Mouse (Mus musculus) bone marrow, adult 2 months (tissue): ENCODE data around the gene Chn2. TPM values are rescaled to one million over a fixed set of nuclear protein-coding genes. Genes with fewer than 3 reads are reported as not detected.

Experiments used
- H3K27ac ChIP-seq: fragments of 200-500 bp; 2 replicates; pipeline ENCODE4 v1.5.1; 2012; ENCODE audit warnings: low read depth, mild to moderate bottlenecking, control low read depth, inconsistent platforms, low read length; ENCODE audit not compliant: control insufficient read depth, poor library complexity, insufficient read depth
- H3K4me1 ChIP-seq: fragments of 200-500 bp; 2 replicates; pipeline ENCODE4 v1.6.1; 2011; ENCODE audit warnings: low read length; ENCODE audit not compliant: control insufficient read depth, insufficient read depth
- H3K4me3 ChIP-seq: fragments of 200-500 bp; replicated peaks from 2 replicates; pipeline ENCODE3; 2011; ENCODE audit warnings: mild to moderate bottlenecking, low read depth, low read length, control low read depth; ENCODE audit not compliant: control insufficient read depth
- CTCF ChIP-seq: fragments of 200-500 bp; IDR thresholded peaks from 2 replicates; pipeline ENCODE4 v1.5.1; 2011; ENCODE audit warnings: low read length, control low read depth; ENCODE audit not compliant: control insufficient read depth, insufficient read depth
- POLR2A ChIP-seq: fragments of 200-500 bp; IDR thresholded peaks from 2 replicates; pipeline ENCODE4 v1.6.1; 2011; ENCODE audit warnings: low read depth, mild to moderate bottlenecking, control low read depth, low read length, borderline replicate concordance; ENCODE audit not compliant: control insufficient read depth
- WGBS: fragments of 180-500 bp; shearing (Covaris S2); methylation state at CpG from one replicate; pipeline ENCODE4 v1.1.7; 2018; 5-methylcytosine and 5-hydroxymethylcytosine counted together
- polyA plus RNA-seq: library from polyadenylated mRNA; stranded (reverse); fragments of >200 nt; gene quantifications from 2 replicates; pipeline ENCODE4 v1.2.4, GENCODE M21; 2011; ENCODE audit warnings: low replicate concordance; ENCODE audit not compliant: missing spikeins, insufficient read depth, insufficient read length

Chn2 gene
- polyA plus RNA-seq, 1 experiment = 7.3 TPM

DNA sequence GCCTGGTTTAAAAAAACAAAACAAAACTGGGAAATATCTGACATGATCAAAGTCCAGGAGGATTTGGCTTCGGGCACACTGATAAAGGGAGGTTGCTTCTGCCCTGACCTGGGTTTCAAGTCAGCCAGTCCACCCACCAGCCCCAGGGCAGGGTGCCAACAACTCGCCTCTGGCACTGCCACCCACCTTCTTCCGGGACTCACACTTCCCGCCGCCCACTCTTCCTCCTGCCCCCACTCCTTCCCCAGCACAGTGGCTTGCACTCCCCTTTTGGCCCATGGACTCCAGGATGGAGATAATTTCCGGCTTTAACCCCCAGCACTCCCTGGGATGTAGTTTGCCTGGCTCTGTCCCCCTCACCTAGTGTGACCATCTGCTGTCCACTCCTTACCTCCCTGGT is 31.4 kb downstream of the Chn2 start:
- 30% methylated on average over 6 of the region's 6 CpGs for WGBS
- no peak overlapping the region for H3K27ac ChIP-seq
- H3K4me1 ChIP-seq = peaks cover 1% of the 10 kb centered on the region; the same call in 1 of the 2 replicates
- TF ChIP-seq CTCF = no peak
- TF ChIP-seq POLR2A = no peak
- no peak overlapping the region for H3K4me3 ChIP-seq

GRCm38 (mm10) chr6:54071478-54071877 is 32.1 kb downstream of the Chn2 start:
- WGBS = 83% methylated on average over 4 of the region's 4 CpGs
- no peak overlapping the region for H3K27ac ChIP-seq

GRCm38 (mm10) chr6:54074454-54074853 is 35.1 kb downstream of the Chn2 start:
- 84% methylated on average over 4 of the region's 4 CpGs for WGBS
- Histone ChIP-seq H3K4me1 (peaks cover under 1% of the 10 kb centered on the region; the same call in 1 of the 2 replicates), H3K4me3 (no peak overlapping the region), H3K27ac (no peak overlapping the region)
- TF ChIP-seq CTCF (no peak), POLR2A (no peak)

More at GRCm38 (mm10) chr6:54071478-54071877, 32.1 kb downstream of the Chn2 start:
- TF ChIP-seq CTCF (no peak), POLR2A (no peak)
- H3K4me1 ChIP-seq = peaks cover 1% of the 10 kb centered on the region; the same call in 1 of the 2 replicates
- H3K4me3 ChIP-seq = no peak overlapping the region

DNA sequence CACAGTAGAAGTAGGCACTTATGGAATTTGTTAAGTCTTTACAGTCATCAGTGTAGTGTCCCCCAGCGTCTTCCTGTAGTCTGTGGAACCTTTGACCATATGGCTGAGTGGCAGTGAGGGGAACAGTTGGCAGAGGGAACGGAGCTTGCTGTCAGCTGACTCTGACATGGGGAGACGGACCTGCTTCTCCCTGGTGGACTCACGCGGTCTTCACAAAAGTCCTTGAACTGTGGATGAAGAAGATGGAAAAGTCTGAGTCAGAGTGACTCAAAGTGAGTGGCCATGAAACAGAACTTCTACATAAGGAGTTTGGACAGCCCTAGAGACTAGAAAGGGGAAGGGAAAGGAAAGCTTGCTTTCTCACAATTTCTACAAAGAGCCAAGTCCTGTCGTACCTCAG is 36.1 kb downstream of the Chn2 start:
- Histone ChIP-seq H3K4me1 (no peaks in the 10 kb centered on the region; the same call in 1 of the 2 replicates), H3K27ac (no peak overlapping the region), H3K4me3 (no peak overlapping the region)
- TF ChIP-seq POLR2A = no peak
- no peak for TF ChIP-seq CTCF
- WGBS = 75% methylated on average over 6 of the region's 6 CpGs

GRCm38 (mm10) chr6:54076625-54077024 is 37.3 kb downstream of the Chn2 start:
- H3K27ac ChIP-seq = no peak overlapping the region
- TF ChIP-seq CTCF (no peak), POLR2A (no peak)
- peaks cover 1% of the 10 kb centered on the region; the same call in 1 of the 2 replicates for H3K4me1 ChIP-seq
- no peak overlapping the region for H3K4me3 ChIP-seq
- WGBS = 70% methylated on average over 5 of the region's 5 CpGs

- H3K4me3 ChIP-seq = no peak overlapping the region
- H3K4me1 ChIP-seq = peaks cover 4% of the 10 kb centered on the region
- WGBS = 0% methylated on average over 2 of the region's 2 CpGs
- TF ChIP-seq CTCF = no peak
- TF ChIP-seq POLR2A = no peak
- H3K27ac ChIP-seq = no peak overlapping the region
These were observed 38.9 kb downstream of the Chn2 start for GRCm38 (mm10) chr6:54078269-54078668.

DNA sequence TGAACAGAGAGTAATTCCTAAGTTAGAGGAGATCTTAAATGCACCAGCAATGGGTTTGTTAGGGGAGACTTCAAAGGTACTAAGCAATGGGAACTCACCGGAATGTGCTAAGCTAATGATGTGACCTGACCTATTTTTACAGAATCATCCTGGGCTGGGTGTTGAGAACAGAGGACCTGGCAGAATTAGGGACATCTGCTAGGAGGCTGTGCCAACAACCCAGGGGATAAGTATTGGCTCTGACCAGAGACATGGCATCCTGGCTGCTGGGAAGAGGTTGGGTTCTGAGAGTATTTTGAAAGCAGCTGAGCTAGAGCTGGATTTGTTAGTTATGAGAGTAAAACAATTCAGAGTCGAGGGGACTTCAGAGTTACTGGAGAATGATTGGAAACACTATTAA is 40.5 kb downstream of the Chn2 start:
- no peak for TF ChIP-seq POLR2A
- no peak for TF ChIP-seq CTCF
- WGBS = 87% methylated on average over 2 of the region's 2 CpGs
- no peak overlapping the region for H3K4me3 ChIP-seq
- H3K27ac ChIP-seq = no peak overlapping the region
- peaks cover 4% of the 10 kb centered on the region for H3K4me1 ChIP-seq

- no peak overlapping the region for H3K27ac ChIP-seq
- TF ChIP-seq POLR2A (no peak), CTCF (no peak)
- peaks cover 4% of the 10 kb centered on the region for H3K4me1 ChIP-seq
- 85% methylated on average over 15 of the region's 15 CpGs for WGBS
- no peak overlapping the region for H3K4me3 ChIP-seq
These were observed 41.3 kb downstream of the Chn2 start for GRCm38 (mm10) chr6:54080518-54081285.
